Mouse (Mus musculus) mouse trophoblast stem cell (cell line): ENCODE results near the gene Nt5c2.
"Not testable (repeated sequence)": the region's sequence is repeated elsewhere in the genome, so short reads cannot be mapped to it uniquely, and the experiment has no call there.

Experiments used
- in situ Hi-C, 2 experiments: fragments of 300-500 bp; cut with MseI, MboI; formaldehyde crosslinking; loops; 2 replicates in 1 of 2; 3 replicates in 1 of 2; pipeline ENCODE4 v1.15.1; 2025

Gene Nt5c2

GRCm38 (mm10) chr19:47017831-47018230, 2.9 kb upstream of the Nt5c2 start:
- in situ Hi-C loops, result no loop called here

DNA sequence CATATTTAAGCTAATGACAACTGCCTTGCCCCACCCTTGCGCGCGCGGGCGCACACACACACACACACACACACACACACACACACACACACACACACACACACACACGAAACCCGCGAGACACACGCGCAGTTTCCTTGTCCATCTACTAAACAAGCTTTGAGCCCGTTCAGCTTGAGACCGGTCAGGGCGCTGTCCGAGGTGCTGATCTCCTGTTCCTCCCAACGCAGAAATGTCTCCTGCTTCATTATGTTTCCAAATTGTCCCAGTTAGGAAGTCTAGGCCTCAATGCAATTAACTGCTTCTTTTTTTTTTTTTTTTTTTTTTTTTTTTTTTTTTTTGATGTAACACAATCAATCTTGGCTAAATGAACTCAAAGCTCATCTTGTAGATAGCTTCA, 1.5 kb upstream of the Nt5c2 start:
- in situ Hi-C loops, result no loop called here

GRCm38 (mm10) chr19:47015965-47016364, 1.0 kb upstream of the Nt5c2 start:
- in situ Hi-C loops, result no loop called here

DNA sequence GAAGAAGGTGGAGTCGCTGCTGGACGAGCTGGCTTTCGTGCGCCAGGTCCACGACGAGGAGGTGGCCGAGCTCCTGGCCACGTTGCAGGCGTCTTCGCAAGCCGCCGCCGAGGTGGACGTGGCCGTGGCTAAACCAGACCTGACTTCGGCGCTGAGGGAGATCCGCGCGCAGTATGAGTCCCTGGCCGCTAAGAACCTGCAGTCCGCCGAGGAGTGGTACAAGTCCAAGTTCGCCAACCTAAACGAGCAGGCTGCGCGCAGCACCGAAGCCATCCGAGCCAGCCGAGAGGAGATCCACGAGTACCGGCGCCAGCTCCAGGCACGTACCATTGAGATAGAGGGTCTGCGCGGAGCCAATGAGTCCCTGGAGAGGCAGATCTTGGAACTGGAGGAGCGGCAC, 443 bp upstream of the Nt5c2 start:
- in situ Hi-C loops, result no loop called here

DNA sequence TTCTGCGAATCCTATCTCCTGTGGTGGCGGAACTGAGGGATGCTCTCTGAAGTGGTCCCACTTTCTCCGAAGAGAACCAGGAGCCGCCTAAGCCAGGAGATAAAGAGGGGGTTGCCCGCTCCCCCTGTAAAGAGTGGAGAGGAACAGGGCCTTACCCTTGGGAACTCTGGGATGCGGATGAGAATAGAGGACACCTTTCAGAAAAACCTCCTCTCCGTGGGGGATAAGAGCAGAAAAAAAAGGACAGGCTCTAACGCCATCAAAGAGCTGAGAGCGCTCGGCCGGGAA, 850 bp downstream of the Nt5c2 start:
- in situ Hi-C loops, result no loop called here

DNA sequence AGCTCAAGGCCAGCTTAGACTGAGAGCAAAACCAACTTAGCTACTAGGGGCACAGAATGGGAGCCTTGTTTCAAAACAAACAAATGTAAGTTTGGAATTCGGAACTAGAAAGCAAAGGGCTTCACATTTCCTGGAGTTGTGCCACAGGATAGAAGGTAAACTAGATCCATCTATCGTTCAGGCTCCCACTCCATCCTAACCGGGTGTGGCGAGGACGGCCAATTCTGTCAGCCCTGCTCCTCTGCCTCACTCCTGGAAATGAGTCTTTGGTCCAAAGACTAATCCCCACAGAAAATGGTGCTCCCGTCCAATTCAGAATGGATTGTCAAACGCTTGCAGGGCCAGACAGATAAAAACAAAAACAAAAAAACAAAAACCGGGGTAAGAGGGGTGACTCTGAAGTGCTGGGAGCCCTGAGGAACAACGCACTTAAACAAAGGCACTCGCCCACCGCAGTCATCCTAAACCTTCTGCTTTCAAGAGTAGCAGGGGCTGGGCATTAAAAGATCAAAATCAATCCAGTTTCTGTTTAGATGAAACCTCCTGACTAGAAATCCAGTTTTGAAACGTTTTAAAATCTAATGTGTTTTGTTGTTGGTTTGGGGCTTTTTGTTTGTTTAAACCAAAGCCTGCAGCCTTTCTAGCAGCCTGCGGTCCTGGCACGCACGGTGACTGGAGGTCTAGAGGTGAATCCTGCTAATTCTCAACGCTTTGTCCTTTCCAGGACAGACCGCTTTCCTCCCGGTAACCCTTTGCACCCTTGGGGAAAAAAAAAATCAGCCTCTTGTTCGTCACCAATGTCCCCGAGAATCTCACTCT, 1.4 kb downstream of the Nt5c2 start:
- in situ Hi-C loops, result no loop called here

DNA sequence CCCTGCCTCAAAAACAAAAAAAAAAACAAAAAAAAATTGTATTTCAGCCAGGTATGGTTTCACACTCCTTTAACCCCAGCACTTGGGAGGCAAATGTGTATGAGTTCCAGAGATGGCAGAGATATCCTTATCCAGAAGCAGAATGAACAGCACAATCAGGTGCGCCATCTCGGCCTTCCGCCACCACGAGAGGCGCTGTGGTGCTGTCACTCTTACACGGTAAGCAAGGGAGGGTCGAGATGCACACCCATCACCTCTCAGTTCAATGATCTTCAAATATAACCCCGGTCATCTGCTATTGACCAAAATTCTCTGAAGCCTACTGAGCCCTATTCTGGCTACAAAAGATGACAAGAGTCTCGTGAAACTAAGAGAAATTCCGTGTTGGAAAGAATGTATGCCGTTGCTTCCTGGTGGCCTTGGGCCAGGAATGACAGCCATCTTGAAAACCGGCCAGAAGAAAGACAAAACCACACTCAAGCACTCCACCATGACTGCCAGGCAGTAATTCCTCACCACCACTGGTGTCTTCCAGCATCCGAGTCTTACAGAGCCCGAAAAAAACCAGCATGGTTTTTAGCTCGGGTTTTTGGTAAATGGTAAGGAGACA, 2.3 kb downstream of the Nt5c2 start:
- in situ Hi-C loops, result no loop called here

- in situ Hi-C loops, result no loop called here
Observed at GRCm38 (mm10) chr19:47009943-47010342, 5.0 kb downstream of the Nt5c2 start.

GRCm38 (mm10) chr19:47009420-47009819, 5.5 kb downstream of the Nt5c2 start:
- in situ Hi-C loops, result no loop called here

- in situ Hi-C loops, result no loop called here
Observed at GRCm38 (mm10) chr19:47006321-47006720, 8.6 kb downstream of the Nt5c2 start.

- in situ Hi-C loops, result no loop called here
Observed at GRCm38 (mm10) chr19:47005873-47006272, 9.1 kb downstream of the Nt5c2 start.

GRCm38 (mm10) chr19:47003742-47004511, 11.0 kb downstream of the Nt5c2 start:
- in situ Hi-C loops, result no loop called here

DNA sequence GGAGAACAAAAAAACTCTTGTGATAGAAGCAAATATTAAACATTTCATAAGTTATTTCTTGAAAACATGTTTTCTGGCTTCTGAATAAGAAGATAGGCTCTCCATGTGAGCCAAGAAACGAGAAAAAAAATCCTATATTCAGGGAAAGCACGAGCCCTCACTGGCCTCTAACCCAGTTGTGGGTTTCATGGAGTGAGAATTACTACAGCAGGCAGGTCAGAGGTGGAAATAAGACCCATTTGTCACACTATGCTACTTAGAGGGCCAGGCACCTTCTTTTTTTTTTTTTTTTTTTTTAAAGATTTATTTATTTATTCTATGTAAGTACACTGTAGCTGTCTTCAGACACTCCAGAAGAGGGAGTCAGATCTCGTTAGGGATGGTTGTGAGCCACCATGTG, 14.6 kb downstream of the Nt5c2 start:
- in situ Hi-C loops, result not testable (repeated sequence)

DNA sequence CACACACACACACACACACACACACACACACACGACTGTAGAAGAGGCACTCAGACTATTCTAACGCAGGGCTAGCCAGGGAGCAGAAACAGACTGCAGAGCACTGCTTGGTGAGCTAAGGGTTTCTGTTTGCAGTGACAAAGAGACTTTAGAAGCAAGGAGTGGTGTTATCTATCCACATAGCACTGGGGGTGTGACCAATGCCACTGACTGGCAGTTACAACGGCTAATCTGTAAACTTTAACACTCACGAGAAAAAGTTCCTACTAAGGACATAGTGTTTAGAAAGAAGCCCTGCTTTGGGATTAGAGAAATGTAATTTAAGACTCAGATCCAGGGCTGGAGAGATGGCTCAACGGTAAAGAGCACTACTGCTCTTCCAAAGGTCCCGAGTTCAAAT, 15.2 kb downstream of the Nt5c2 start:
- in situ Hi-C loops, result loop anchor here in 1 of 2 experiments (10.0 kb wide), 1 partner anchor 245 kb away; no protein-coding TSS in a partner anchor

- in situ Hi-C loops, result loop anchor here in 1 of 2 experiments (10.0 kb wide), 1 partner anchor 244 kb away; no protein-coding TSS in a partner anchor
Observed at GRCm38 (mm10) chr19:46998953-46999352, 16.0 kb downstream of the Nt5c2 start.

DNA sequence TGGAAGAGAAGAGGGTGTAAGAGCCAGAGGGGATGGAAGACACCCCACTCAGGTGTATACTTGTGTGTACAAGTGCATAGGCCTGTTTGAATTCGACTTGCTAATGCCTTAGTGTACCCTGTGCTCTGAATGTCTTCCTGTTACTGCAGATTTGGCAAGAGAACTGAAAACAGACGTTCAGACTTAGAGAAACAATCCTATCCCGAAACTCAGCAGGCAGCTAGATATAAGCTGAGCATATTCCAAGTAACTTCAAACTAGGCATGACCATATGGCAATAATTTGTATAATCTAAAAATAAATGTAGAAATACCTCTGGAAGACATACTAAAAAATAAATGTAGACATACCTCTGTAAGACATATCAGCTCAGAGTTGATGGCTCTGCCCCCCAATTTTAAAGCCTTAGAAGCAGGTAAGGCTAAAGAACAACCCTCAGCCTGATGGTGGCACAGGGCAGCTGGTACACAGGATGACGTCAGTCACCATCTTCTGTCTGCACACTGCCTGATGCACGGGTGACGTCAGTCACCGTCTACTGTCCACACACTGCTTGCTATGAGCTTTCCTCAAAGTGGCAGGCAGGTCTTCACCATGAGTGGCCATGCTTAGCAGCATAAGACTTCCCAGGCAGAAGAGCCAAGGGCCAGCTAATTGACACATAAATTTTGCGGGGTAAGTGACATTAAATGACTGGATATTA, 16.6 kb downstream of the Nt5c2 start:
- in situ Hi-C loops, result loop anchor here in 1 of 2 experiments (10.0 kb wide), 1 partner anchor 244 kb away; no protein-coding TSS in a partner anchor

DNA sequence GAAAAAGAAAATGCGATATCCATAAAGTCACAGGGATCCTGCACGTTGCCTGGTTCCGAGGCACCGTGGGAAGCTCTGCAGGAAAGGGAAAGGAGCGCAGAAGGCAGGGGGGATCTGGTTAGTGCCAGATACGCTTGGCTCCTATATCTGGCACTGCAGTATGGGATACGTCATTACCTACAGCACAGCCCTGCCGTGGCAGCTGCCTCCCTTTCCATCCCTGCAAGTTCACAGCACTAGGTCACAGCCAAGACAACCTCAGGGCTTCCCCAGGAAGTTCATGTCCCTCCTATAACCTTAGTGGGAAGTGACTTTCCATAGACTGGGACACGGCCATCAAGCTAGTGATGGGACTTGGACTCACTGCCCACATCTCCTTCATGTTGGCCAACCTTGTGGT, 18.9 kb downstream of the Nt5c2 start:
- in situ Hi-C loops, result loop anchor here in 1 of 2 experiments (10.0 kb wide), 1 partner anchor 241 kb away; no protein-coding TSS in a partner anchor

- in situ Hi-C loops, result loop anchor here (5.0 to 10.0 kb wide), 3 partner anchors 110 to 238 kb away; no protein-coding TSS in a partner anchor
Observed at GRCm38 (mm10) chr19:46992329-46992728, 22.6 kb downstream of the Nt5c2 start.

- in situ Hi-C loops, result loop anchor here (5.0 to 10.0 kb wide), 3 partner anchors 109 to 236 kb away; no protein-coding TSS in a partner anchor
Observed at GRCm38 (mm10) chr19:46991145-46991544, 23.8 kb downstream of the Nt5c2 start.

- in situ Hi-C loops, result loop anchor here (5.0 to 10.0 kb wide), 3 partner anchors 108 to 236 kb away; no protein-coding TSS in a partner anchor
Observed at GRCm38 (mm10) chr19:46990625-46991024, 24.3 kb downstream of the Nt5c2 start.

GRCm38 (mm10) chr19:46990153-46990518, 24.8 kb downstream of the Nt5c2 start:
- in situ Hi-C loops, result loop anchor here (5.0 to 10.0 kb wide), 3 partner anchors 108 to 235 kb away; no protein-coding TSS in a partner anchor
